Mouse (Mus musculus): ENCODE results near the gene Aknad1.
A peak's percentile ranks its signal among the peaks of the same experiment; 100 is the strongest.

Gene Aknad1

GRCm38 (mm10) chr3:108782364-108782895, 43.0 kb downstream of the Aknad1 start:
- no peak for DNase-seq (ENCODE audit: inconsistent age in 2 of 2, low spot score in 1 of 2)

- no peak for DNase-seq (ENCODE audit: inconsistent age in 2 of 2, low spot score in 1 of 2)
Measured at GRCm38 (mm10) chr3:108786520-108786919, 47.1 kb downstream of the Aknad1 start.

- no peak for DNase-seq (ENCODE audit: inconsistent age in 2 of 2, low spot score in 1 of 2)
Measured at GRCm38 (mm10) chr3:108787754-108788454, 48.4 kb downstream of the Aknad1 start.

GRCm38 (mm10) chr3:108788455-108788794, 49.0 kb downstream of the Aknad1 start:
- no peak for DNase-seq (ENCODE audit: inconsistent age in 2 of 2, low spot score in 1 of 2)

- no peak for DNase-seq (ENCODE audit: inconsistent age in 2 of 2, low spot score in 1 of 2)
Measured at GRCm38 (mm10) chr3:108789299-108789698, 49.8 kb downstream of the Aknad1 start.

- DNase-seq (ENCODE audit: inconsistent age in 2 of 2, low spot score in 1 of 2) = no peak
Measured at GRCm38 (mm10) chr3:108790499-108790898, 51.0 kb downstream of the Aknad1 start.

- no peak for DNase-seq (ENCODE audit: inconsistent age in 2 of 2, low spot score in 1 of 2)
Measured at GRCm38 (mm10) chr3:108791054-108791706, 51.7 kb downstream of the Aknad1 start.

- no peak for DNase-seq (ENCODE audit: inconsistent age in 2 of 2, low spot score in 1 of 2)
Measured at GRCm38 (mm10) chr3:108792420-108792819, 53.0 kb downstream of the Aknad1 start.

- DNase-seq (ENCODE audit: inconsistent age in 2 of 2, low spot score in 1 of 2) = peak in 1 of 2 experiments; percentile 65
Measured at GRCm38 (mm10) chr3:108794780-108795179, 55.3 kb downstream of the Aknad1 start.

- DNase-seq (ENCODE audit: inconsistent age in 2 of 2, low spot score in 1 of 2) = no peak
Measured at GRCm38 (mm10) chr3:108795554-108796299, 56.3 kb downstream of the Aknad1 start.

- no peak for DNase-seq (ENCODE audit: inconsistent age in 2 of 2, low spot score in 1 of 2)
Measured at GRCm38 (mm10) chr3:108796386-108796785, 56.9 kb downstream of the Aknad1 start.

GRCm38 (mm10) chr3:108797723-108798122, 58.3 kb downstream of the Aknad1 start:
- no peak for DNase-seq (ENCODE audit: inconsistent age in 2 of 2, low spot score in 1 of 2)

- no peak for DNase-seq (ENCODE audit: inconsistent age in 2 of 2, low spot score in 1 of 2)
Measured at GRCm38 (mm10) chr3:108798375-108798774, 58.9 kb downstream of the Aknad1 start.

- no peak for DNase-seq (ENCODE audit: inconsistent age in 2 of 2, low spot score in 1 of 2)
Measured at GRCm38 (mm10) chr3:108805622-108806021, 66.2 kb downstream of the Aknad1 start.

GRCm38 (mm10) chr3:108810747-108811263, 71.3 kb downstream of the Aknad1 start:
- DNase-seq (ENCODE audit: inconsistent age in 2 of 2, low spot score in 1 of 2) = peak in 1 of 2 experiments; percentile 72

GRCm38 (mm10) chr3:108815631-108816030, 76.2 kb downstream of the Aknad1 start:
- no peak for DNase-seq (ENCODE audit: inconsistent age in 2 of 2, low spot score in 1 of 2)

- DNase-seq (ENCODE audit: inconsistent age in 2 of 2, low spot score in 1 of 2) = no peak
Measured at GRCm38 (mm10) chr3:108830493-108830892, 91.0 kb downstream of the Aknad1 start.

GRCm38 (mm10) chr3:108831750-108832149, 92.3 kb downstream of the Aknad1 start:
- DNase-seq (ENCODE audit: inconsistent age in 2 of 2, low spot score in 1 of 2) = no peak

Measured in adrenal gland, adult (tissue).